Mouse (Mus musculus) hindbrain, embryonic 10.5 days (tissue): ENCODE measurements around the gene Syt16. TPM values are rescaled to one million over a fixed set of nuclear protein-coding genes. Genes with fewer than 3 reads are reported as not detected.

Experiments used
- DNase-seq: peaks from one replicate; pipeline ENCODE4 v3.0.0-alpha.2; 2017; ENCODE audit warnings: low spot score
- H3K27ac ChIP-seq: fragments of 300-500 bp; sonication (generic); 2 replicates; pipeline ENCODE4 v1.5.1; 2016; ENCODE audit warnings: mild to moderate bottlenecking, moderate library complexity
- H3K27me3 ChIP-seq: fragments of 300-500 bp; sonication (generic); 2 replicates; pipeline ENCODE4 v1.6.1; 2016; ENCODE audit warnings: mild to moderate bottlenecking; ENCODE audit not compliant: poor library complexity, insufficient read depth, severe bottlenecking
- H3K36me3 ChIP-seq: fragments of 300-500 bp; sonication (generic); 2 replicates; pipeline ENCODE4 v1.6.1; 2016; ENCODE audit warnings: mild to moderate bottlenecking, moderate library complexity
- H3K4me1 ChIP-seq: fragments of 300-500 bp; sonication (generic); replicated peaks from 2 replicates; pipeline ENCODE4 v1.6.1; 2016; ENCODE audit warnings: mild to moderate bottlenecking
- H3K4me3 ChIP-seq: fragments of 300-500 bp; sonication (generic); 2 replicates; pipeline ENCODE4 v1.5.1; 2016; ENCODE audit warnings: mild to moderate bottlenecking, moderate library complexity
- H3K9me3 ChIP-seq: fragments of 300-500 bp; sonication (generic); 2 replicates; pipeline ENCODE4 v1.6.1; 2016; ENCODE audit warnings: mild to moderate bottlenecking, moderate library complexity
- WGBS: fragments of 180-500 bp; shearing (Covaris S2); methylation state at CpG from one replicate; pipeline ENCODE4 v1.1.7; 2016; 5-methylcytosine and 5-hydroxymethylcytosine counted together
- polyA plus RNA-seq: library from polyadenylated mRNA; unstranded; fragments of >200 nt; fragmentation: Nextera tagmentation; extraction: Ambion mirVana; gene quantifications from 2 replicates; pipeline ENCODE4 v1.2.1, GENCODE M21; 2016

Gene Syt16
- polyA plus RNA-seq, 1 experiment from 2014 or later, result 5.1 TPM

DNA sequence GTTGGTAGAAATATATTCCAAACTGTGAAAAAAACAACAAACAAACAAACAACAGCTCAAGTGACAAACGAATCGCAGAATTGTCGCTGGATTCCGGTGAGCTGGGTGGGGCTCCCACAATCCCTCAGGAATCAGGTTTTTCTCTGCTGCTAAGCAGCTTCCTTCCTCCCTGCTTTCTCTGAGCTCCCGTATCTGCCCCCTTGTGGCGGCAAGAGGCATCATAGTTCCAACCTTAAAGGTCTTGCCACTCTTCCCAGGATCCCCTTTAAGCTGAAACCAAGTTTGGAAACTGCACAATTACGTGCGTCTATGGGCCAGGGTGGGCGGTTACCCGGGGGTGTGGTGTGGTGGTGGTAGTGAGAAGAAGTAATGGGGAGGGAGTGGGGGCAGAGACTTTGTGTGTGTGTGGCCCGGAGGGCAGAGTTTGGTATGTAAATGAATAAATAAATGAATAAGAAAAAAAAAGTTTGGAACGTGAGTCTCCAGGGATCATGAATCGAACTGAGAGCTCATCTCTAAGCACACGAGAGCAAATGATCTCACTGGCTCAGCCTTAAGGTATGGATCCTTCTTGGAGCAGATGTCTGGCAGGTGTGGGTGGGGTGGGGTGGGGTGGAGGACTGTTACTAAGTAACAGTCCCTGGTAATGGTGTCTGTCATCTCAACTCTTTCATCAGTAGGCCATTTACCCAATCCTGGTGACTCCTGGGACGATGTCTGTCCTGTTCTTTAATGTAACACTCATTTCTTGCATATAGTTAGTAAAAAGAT lies 319.7 kb downstream of the Syt16 start:
- Histone ChIP-seq H3K4me1 (peaks cover 11% of the 10 kb centered on the region), H3K27ac (peak overlapping the region; percentile 90), H3K36me3 (no peaks in the 10 kb centered on the region), H3K4me3 (peak overlapping the region; percentile 55), H3K9me3 (no peaks in the 10 kb centered on the region), H3K27me3 (no peaks in the 10 kb centered on the region)
- DNase-seq, result peak; percentile 83
- WGBS, result 18% methylated on average over 15 of the region's 15 CpGs

DNA sequence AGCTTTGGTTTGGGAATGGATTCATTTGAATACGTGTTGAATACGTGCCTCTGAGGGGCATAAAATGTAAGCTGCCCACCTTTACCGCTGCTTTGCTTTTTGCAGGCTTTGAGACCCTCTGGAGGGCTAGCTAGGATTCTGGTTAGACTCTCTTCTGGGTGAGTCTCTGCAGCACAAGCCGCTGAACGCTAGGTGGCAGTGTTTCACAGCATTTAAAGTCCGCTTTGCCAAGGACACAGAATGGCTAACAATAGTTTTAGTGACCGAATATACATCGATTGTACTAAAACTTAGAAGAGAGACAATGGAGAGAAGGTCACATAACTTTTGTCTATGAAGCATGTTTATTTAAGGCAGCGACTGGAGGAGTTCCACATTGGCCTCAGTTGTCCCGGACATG lies 322.9 kb downstream of the Syt16 start:
- no peaks in the 10 kb centered on the region for H3K9me3 ChIP-seq
- no peak overlapping the region for H3K27ac ChIP-seq
- 21% methylated on average over 10 of the region's 10 CpGs for WGBS
- H3K36me3 ChIP-seq, result no peaks in the 10 kb centered on the region
- H3K27me3 ChIP-seq, result no peaks in the 10 kb centered on the region
- peaks cover 5% of the 10 kb centered on the region for H3K4me1 ChIP-seq
- DNase-seq, result peak; percentile 78
- no peak overlapping the region for H3K4me3 ChIP-seq

DNA sequence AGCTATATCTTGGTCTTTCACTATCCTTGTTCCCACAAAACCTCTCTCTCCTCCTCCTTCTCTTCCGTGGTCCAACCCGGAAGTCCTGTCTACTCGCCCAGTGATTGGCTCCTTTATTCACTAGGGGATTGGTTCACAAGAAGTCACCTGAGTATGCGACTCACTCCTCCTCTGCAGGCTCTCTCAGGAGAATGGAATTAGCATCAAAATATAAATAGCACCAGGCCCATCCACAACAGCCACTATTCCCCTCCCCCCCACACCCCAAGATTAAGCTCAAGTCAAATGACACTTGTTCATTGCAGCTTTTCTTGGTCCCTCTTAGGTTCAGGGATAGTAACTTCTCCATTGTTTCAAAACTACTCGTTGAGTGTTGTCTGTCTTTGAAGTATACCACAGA lies 324.5 kb downstream of the Syt16 start:
- Histone ChIP-seq H3K36me3 (no peaks in the 10 kb centered on the region), H3K4me1 (no peaks in the 10 kb centered on the region), H3K27ac (no peak overlapping the region), H3K4me3 (no peak overlapping the region), H3K27me3 (no peaks in the 10 kb centered on the region), H3K9me3 (no peaks in the 10 kb centered on the region)
- DNase-seq, result no peak
- WGBS, result 79% methylated on average over 5 of the region's 5 CpGs

Other genes with a start within 250 kb of the Syt16 start
- gene Hif1a, start 96.3 kb upstream of the Syt16 start, polyA plus RNA-seq, result 83.4 and 93.6 TPM in 2 replicates
- gene Gm49321, start 60.0 kb upstream of the Syt16 start, polyA plus RNA-seq, result 14.2 and 16.3 TPM in 2 replicates
- 19.7 and 20.8 TPM in 2 replicates for gene Snapc1, start 33.2 kb upstream of the Syt16 start, polyA plus RNA-seq